Mouse (Mus musculus) hindbrain, embryonic 14.5 days (tissue): ENCODE data around the gene Mettl9. TPM values are rescaled to one million over a fixed set of nuclear protein-coding genes. Genes with fewer than 3 reads are reported as not detected.

ENCODE experiments used
- ATAC-seq: fragments of 200-750 bp; cut with Nextera tagmentation; 2 replicates; pipeline ENCODE4 v1.8.0; 2017; ENCODE audit warnings: moderate number of reproducible peaks, mild to moderate bottlenecking, moderate TSS enrichment, moderate library complexity; ENCODE audit not compliant: low FRiP score
- DNase-seq: peaks from one replicate; pipeline ENCODE4 v3.0.0-alpha.2; 2015; ENCODE audit warnings: low spot score
- H3K27ac ChIP-seq: fragments of 300-500 bp; sonication (generic); 2 replicates; pipeline ENCODE4 v1.5.1; 2014; ENCODE audit warnings: mild to moderate bottlenecking, moderate library complexity
- H3K27me3 ChIP-seq: fragments of 300-500 bp; sonication (generic); 2 replicates; pipeline ENCODE4 v1.6.1; 2014; ENCODE audit warnings: mild to moderate bottlenecking, low read length, mixed read lengths; ENCODE audit not compliant: control insufficient read depth, insufficient read depth
- H3K36me3 ChIP-seq: fragments of 300-500 bp; sonication (generic); replicated peaks from 2 replicates; pipeline ENCODE4 v1.6.1; 2014; ENCODE audit not compliant: control insufficient read depth, insufficient read depth
- H3K4me1 ChIP-seq: fragments of 300-500 bp; sonication (generic); replicated peaks from 2 replicates; pipeline ENCODE4 v1.6.1; 2014; ENCODE audit warnings: antibody characterized with exemption, low read length, mixed read lengths; ENCODE audit not compliant: control insufficient read depth, insufficient read depth
- H3K4me2 ChIP-seq: fragments of 300-500 bp; sonication (generic); replicated peaks from 2 replicates; pipeline ENCODE4 v1.6.1; 2014; ENCODE audit warnings: mild to moderate bottlenecking, moderate library complexity
- H3K4me3 ChIP-seq: fragments of 300-500 bp; sonication (generic); replicated peaks from 2 replicates; pipeline ENCODE4 v1.5.1; 2014; ENCODE audit warnings: mild to moderate bottlenecking, low read length
- H3K9ac ChIP-seq: fragments of 300-500 bp; sonication (generic); 2 replicates; pipeline ENCODE4 v1.6.1; 2014
- H3K9me3 ChIP-seq: fragments of 300-500 bp; sonication (generic); 2 replicates; pipeline ENCODE4 v1.6.1; 2016; ENCODE audit warnings: low read length; ENCODE audit not compliant: control insufficient read depth
- WGBS: fragments of 180-500 bp; shearing (Covaris S2); extraction: QIAGEN DNeasy Blood & Tissue Kit; methylation state at CpG from one replicate; pipeline ENCODE4 v1.1.7; 2014; 5-methylcytosine and 5-hydroxymethylcytosine counted together
- polyA plus RNA-seq: library from polyadenylated mRNA; unstranded; fragments of >200 nt; fragmentation: Nextera tagmentation; extraction: Ambion mirVana; gene quantifications from 2 replicates; pipeline ENCODE4 v1.2.1, GENCODE M21; 2014

Mettl9 gene
- polyA plus RNA-seq, result 203 and 209 TPM in 2 replicates

GRCm38 (mm10) chr7:121033856-121034652 is at the start of gene Mettl9:
Mettl9 (plus strand) TSS chr7:121034445.
- peak within 1 kb of the TSS; percentile 79 for H3K4me2 ChIP-seq
- no peaks in the 10 kb centered on the region for H3K9me3 ChIP-seq
- no peaks in the 10 kb centered on the region for H3K36me3 ChIP-seq
- peak within 1 kb of the TSS; percentile 99 for H3K27ac ChIP-seq
- peak within 1 kb of the TSS; percentile 99 for H3K9ac ChIP-seq
- peak; percentile 96 for DNase-seq
- H3K27me3 ChIP-seq, result 0 out of 2 replicates have a peak, but pooled peaks cover 3% of the 10 kb centered on the region
- WGBS, result 2% methylated on average over 41 of the region's 43 CpGs
- peak within 1 kb of the TSS; percentile 99 for H3K4me3 ChIP-seq
- ATAC-seq, result peak; percentile 98
- peaks cover 23% of the 10 kb centered on the region for H3K4me1 ChIP-seq

GRCm38 (mm10) chr7:120991191-120991590 is 43.1 kb upstream of the Mettl9 start:
- Histone ChIP-seq H3K4me3 (no peak overlapping the region), H3K27ac (no peak overlapping the region), H3K4me1 (no peaks in the 10 kb centered on the region), H3K9me3 (no peaks in the 10 kb centered on the region), H3K4me2 (no peak overlapping the region), H3K9ac (no peak overlapping the region), H3K27me3 (no peaks in the 10 kb centered on the region), H3K36me3 (no peaks in the 10 kb centered on the region)
- WGBS, result 54% methylated on average over 8 of the region's 8 CpGs
- DNase-seq (no peak), ATAC-seq (no peak)

- WGBS, result 80% methylated on average over 2 of the region's 2 CpGs
- ATAC-seq, result no peak
Observed at GRCm38 (mm10) chr7:120999021-120999530, 35.2 kb upstream of the Mettl9 start.

DNA sequence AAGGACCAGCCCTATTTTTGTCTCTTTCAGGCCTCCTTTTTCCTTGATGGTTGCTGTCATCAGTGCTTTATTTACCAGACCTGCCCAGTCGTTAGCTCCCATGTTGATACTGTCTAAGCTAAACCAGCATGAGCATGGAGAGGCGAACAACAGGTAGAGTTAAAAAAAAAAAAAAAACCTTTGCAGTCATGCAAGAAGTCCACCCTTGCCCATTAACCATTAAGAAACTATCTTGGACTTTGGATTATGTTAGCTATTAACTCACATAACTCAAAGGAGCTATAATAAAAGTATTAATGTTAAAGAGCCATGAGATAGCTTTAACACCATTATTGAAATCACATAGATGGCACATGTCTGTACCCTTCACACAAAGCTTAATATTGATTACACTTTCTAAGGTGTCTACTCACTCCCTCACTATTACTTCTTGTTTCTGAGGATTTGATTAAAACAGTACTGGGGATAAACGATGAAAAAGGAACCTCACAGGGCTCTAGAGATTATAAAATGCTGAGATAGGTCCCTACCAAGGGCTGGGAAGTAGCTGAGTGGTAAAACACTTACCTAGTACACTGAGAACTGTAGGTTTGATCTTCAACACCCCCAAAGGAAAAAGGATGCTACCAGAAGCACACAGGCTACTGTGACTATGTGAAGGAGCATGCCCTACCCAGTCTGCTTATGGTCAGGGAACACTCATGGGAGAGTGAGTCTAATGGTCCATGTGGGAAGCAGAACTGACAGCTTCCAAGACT is 34.0 kb upstream of the Mettl9 start:
- Histone ChIP-seq H3K27ac (no peak overlapping the region), H3K27me3 (no peaks in the 10 kb centered on the region), H3K4me2 (no peak overlapping the region), H3K9me3 (no peaks in the 10 kb centered on the region), H3K4me3 (no peak overlapping the region), H3K36me3 (no peaks in the 10 kb centered on the region), H3K4me1 (no peaks in the 10 kb centered on the region), H3K9ac (no peak overlapping the region)
- DNase-seq, result no peak
- WGBS, result 81% methylated on average over 3 of the region's 3 CpGs
- no peak for ATAC-seq

More at GRCm38 (mm10) chr7:120999021-120999530, 35.2 kb upstream of the Mettl9 start:
- no peak overlapping the region for H3K4me2 ChIP-seq
- no peak for DNase-seq
- H3K4me1 ChIP-seq, result no peaks in the 10 kb centered on the region
- H3K9me3 ChIP-seq, result no peaks in the 10 kb centered on the region
- no peak overlapping the region for H3K9ac ChIP-seq
- no peaks in the 10 kb centered on the region for H3K27me3 ChIP-seq
- no peak overlapping the region for H3K4me3 ChIP-seq
- H3K36me3 ChIP-seq, result no peaks in the 10 kb centered on the region
- H3K27ac ChIP-seq, result no peak overlapping the region

DNA sequence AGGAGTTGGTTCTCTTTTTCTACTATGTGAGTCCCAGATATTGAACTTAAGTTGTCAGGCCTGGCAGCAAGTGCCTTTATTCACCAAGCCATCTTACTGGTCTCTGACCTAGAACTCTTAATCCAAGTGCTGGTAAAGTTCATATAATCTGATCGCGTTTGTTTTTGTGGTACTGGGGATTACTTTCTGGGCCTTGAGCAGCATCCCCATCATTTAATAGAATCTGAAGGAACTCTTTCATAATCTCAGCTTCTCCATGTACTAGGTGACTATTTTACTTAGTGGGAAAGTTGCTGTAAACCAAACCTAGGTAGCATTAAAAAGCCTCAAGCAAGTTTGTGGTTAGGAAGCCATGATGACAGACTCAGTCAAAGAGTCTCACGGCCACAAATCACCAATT is 32.4 kb upstream of the Mettl9 start:
- 87% methylated on average over 3 of the region's 3 CpGs for WGBS
- DNase-seq, result no peak
- ATAC-seq, result no peak
- Histone ChIP-seq H3K4me1 (no peaks in the 10 kb centered on the region), H3K4me2 (no peak overlapping the region), H3K27ac (no peak overlapping the region), H3K4me3 (no peak overlapping the region), H3K27me3 (no peaks in the 10 kb centered on the region), H3K36me3 (no peaks in the 10 kb centered on the region), H3K9ac (no peak overlapping the region), H3K9me3 (no peaks in the 10 kb centered on the region)

DNA sequence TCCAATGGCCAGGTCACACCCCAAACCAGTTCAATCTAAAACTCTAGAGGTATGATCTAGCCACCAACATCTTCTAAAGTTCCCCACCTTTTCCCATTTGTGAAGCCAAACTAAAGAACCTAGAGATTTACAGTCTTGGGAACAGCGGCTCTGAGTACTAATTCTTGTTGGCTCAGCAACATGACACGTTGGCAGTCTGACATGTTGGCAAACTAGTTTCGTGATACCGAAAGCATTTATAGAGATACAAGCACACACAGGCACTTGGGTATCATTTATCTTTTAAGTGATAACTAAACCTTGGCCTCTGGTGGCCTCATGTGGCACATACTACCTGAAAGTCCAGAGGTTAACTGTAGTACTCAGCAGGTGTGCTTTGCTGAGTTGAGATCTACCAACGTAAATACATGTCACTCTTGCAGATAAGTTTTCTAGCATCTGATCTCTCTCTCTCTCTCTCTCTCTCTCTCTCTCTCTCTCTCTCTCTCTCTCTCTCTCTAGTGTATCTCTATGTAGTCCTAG is 31.8 kb upstream of the Mettl9 start:
- no peak for DNase-seq
- H3K9me3 ChIP-seq, result no peaks in the 10 kb centered on the region
- H3K9ac ChIP-seq, result no peak overlapping the region
- H3K4me1 ChIP-seq, result no peaks in the 10 kb centered on the region
- H3K4me3 ChIP-seq, result no peak overlapping the region
- 93% methylated on average over 5 of the region's 5 CpGs for WGBS
- H3K27ac ChIP-seq, result no peak overlapping the region
- ATAC-seq, result no peak
- no peaks in the 10 kb centered on the region for H3K27me3 ChIP-seq
- H3K4me2 ChIP-seq, result no peak overlapping the region
- H3K36me3 ChIP-seq, result no peaks in the 10 kb centered on the region

DNA sequence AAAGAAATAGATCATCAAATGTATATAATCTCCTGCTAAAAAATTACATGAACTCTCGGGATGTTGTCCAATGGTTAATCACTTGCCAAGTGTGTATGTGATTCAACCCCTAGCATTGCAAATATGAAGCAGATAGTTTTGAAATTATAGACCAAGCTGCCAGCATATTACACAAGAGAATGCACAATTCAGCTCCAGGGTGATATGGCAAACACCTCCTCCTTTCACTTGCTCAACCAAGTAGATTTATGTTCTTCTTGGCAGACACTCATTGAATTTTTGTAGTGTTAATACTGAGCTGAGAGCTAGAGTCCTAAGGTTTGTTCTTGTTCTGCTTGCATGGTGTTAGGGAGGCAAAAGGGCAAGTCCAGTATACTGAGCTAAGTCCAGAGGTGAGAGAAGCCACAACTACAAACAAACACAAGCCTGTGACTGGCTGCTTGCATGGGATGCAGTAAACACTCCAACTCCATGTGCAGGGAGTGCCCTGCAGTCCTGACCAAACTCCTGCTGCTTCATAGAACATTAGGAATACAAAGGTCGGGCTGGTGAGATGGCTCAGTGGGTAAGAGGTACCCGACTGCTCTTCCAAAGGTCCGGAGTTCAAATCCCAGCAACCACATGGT is 30.3 kb upstream of the Mettl9 start:
- H3K4me2 ChIP-seq, result no peak overlapping the region
- H3K27me3 ChIP-seq, result no peaks in the 10 kb centered on the region
- H3K27ac ChIP-seq, result no peak overlapping the region
- WGBS, result 75% methylated on average over 4 of the region's 4 CpGs
- no peak overlapping the region for H3K4me3 ChIP-seq
- no peaks in the 10 kb centered on the region for H3K9me3 ChIP-seq
- no peaks in the 10 kb centered on the region for H3K4me1 ChIP-seq
- DNase-seq (no peak), ATAC-seq (no peak)
- H3K36me3 ChIP-seq, result no peaks in the 10 kb centered on the region
- H3K9ac ChIP-seq, result no peak overlapping the region

DNA sequence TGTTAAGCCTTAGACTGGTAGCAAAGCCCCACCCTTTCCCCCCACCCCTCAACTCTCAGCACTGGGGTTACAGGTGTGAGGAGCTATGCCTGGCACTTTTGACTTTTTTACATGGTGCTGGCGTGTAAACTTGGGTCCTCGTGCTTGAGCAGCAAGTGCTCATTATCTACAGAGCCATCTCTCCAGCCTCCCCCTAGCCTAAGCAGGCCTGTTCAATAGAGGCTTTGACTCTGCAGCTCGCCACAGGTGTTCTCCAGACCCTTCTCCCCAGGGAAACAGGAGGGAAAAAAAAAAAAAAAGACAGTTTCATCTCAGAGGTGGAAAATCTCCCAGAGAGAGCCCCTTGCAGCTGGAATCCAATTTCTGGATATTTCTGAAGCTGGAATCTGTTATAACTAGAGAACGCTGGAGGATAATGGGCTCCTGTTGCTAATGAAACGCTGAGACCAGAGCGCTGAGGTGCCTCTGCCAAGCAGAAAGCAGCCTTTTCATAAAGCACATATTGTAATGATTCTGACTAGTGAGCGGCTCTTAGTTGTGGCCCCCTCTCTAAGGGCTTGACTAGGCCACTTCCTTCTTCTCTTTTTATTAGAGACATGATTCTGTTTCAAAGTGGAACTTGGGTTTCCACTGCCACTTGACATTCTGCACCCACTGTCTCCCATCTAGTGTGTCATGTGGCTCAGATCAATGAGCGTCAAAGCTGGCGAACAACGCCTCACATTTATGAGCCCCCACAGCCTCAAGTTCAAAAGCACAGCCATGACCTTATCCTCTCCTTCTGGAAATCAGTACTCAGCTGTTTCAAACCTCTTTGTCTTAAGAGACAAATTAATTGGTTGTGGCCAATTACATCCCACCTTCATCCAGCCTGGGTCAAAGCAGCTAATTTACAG is 22.2 kb upstream of the Mettl9 start:
- Histone ChIP-seq H3K9ac (no peak overlapping the region), H3K9me3 (no peaks in the 10 kb centered on the region), H3K27ac (no peak overlapping the region), H3K4me2 (no peak overlapping the region), H3K4me3 (no peak overlapping the region), H3K27me3 (no peaks in the 10 kb centered on the region), H3K36me3 (no peaks in the 10 kb centered on the region), H3K4me1 (no peaks in the 10 kb centered on the region)
- no peak for DNase-seq
- ATAC-seq, result no peak
- 65% methylated on average over 10 of the region's 10 CpGs for WGBS
